Mouse (Mus musculus) right cerebral cortex, postnatal 36 days (tissue): ENCODE measurements around the gene Npy4r.

ENCODE experiments used
- DNase-seq, 2 experiments: peaks; one replicate each; pipeline ENCODE4 v3.0.0; 2022; ENCODE audit warnings: low spot score in 2 of 2, mixed read lengths in 1 of 2

The Npy4r gene

DNA sequence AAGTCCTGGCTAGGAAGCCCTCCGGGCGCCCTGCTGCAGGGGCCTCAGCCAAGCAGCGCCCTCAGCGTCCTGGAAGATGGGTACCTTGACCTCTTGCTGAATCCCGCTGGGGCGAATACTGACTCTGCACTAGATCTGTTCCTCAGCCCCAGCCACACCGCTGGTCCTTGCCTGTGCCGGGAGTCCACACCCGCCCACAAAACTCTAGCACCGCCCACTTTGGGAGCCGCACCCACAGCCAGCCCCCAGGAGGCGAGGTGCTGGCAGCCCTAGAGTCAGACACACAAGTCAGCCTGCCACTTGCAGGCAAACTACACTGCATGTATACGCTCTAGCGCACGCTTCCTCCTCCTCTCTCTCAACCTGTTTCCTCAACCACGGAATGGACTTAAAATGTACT is at the start of gene Npy4r:
Gene Npy4r, minus strand, starts transcription at position 148 of the 400 bp plus-strand sequence.
- DNase-seq, result no peak

DNA sequence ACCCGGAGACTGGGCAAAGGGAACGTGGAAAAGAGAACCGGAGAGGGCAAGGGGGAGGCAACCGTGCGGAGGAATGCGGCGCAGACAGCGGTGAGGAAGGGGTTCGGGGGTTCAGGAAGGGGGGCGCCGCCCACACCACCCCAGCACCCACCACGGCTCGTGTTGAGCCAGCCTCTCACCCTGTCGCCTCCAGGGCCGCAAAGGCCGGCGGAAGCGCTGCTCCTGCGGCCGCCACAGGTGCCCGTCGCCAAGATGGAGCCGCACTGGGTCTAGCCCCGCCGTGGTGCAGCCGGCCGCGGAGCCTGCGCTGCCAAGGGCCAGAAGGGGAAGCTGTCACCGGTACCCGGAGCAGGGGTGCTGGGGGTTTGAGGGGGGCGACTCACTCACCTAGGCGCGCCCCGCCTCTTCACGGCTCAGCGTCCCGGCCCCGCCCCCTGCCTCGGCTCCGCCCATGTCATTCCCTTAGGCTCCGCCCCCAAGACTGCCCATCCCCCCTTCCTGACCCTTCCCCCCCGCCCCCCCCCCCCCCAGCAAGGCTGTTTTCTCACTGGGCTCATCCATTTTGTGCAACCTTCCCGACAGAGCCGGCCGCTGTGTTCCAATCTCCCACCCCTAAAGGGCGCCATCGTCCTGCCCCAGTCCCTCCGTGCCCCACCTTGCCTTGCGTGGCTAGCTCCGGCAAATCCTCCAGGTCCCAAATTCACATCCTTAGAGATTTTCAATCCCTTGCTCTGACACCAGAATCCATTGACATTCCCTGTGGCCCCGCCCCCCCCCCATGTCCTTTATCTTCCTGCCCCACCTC is 49.1 kb upstream of the Npy4r start, which contains the start of gene Gprin2:
Gene Gprin2, minus strand, starts transcription at position 423 of the 805 bp plus-strand sequence.
- DNase-seq, result no peak

DNA sequence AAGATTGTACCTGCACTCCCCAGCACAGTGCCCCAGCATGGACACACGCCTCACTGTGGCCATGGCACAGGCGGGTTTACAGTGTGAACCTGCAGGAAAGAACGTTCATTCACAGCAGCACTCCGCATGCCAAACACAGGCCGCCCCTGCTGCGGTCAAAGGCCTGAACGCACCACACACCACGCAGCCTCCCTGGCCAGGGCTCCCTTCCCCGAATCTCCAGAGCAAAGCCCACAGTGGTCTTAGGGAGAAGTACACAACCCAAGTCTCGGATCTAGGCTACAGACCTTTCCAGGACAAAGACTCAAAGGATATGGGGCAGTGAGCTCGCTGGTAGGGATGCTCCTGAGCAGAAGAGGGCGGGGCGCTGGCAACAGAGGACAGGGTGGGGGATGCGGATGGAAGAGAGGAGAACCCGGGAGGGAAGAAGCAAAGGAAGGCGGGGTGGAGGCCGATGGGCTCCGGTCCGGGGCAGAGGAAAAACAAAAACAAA is 48.5 kb upstream of the Npy4r start:
- no peak for DNase-seq

GRCm38 (mm10) chr14:34196706-34197105 is 44.4 kb upstream of the Npy4r start:
- no peak for DNase-seq

DNA sequence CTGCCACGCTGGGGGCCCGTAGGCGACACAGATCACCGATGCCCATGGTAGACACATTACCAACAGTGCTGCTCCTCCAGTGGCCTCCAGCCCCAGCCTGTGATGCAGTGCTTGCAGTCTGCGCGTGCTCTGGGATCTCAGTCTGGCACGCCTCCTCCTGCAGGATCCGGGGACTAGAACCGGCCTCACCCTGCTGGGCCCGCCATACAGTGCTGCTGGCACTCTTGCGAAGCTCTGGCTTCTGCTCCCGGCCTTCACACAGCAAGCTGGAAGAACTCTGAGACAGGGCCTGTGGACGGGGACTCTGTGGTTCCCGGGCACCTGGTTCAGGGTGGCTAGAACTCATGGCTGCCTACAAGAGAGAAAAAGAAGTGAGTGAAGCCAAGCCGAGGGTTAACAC is 43.2 kb upstream of the Npy4r start:
- no peak for DNase-seq

DNA sequence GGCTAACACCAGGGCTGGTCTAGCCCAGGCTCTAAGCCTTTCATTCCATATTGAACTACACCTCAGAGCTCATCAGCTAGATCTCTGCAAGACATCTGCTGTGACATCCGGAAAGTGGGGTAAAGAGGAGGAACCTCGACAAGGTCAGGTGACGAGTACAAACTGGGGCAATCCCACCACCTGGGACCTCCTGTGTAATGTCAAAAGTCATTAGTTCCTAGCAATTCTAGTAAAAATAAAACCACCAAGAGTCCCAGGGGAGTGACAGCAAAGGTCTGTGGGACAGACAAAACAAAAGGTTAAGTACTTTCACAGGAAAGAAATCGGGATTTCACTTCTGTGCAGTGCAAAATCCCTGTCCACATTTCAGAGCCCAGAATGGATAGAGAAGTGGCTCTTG is 41.6 kb upstream of the Npy4r start:
- DNase-seq, result no peak

- DNase-seq, result no peak
Measured at GRCm38 (mm10) chr14:34190361-34190760, 38.1 kb upstream of the Npy4r start.

DNA sequence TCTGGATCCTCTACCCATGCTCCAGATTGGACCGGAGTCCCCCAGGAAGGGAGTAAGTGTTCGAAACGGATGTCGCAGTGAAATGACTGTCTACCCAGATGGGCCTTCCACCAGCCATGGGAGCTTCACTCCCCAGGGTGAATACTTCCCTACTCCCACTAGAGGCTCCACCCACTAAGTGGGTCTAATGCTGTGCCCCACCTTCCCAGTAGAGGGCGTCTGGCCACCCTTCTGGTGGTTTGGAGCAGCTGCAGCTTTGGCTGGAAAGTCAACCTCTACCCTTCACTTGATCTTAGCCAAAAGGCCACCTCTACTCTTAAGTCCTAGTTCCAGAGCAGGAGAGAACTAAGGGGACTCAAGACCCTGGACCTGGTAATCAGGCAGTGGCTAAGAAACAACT is 36.3 kb upstream of the Npy4r start:
- DNase-seq, result no peak

DNA sequence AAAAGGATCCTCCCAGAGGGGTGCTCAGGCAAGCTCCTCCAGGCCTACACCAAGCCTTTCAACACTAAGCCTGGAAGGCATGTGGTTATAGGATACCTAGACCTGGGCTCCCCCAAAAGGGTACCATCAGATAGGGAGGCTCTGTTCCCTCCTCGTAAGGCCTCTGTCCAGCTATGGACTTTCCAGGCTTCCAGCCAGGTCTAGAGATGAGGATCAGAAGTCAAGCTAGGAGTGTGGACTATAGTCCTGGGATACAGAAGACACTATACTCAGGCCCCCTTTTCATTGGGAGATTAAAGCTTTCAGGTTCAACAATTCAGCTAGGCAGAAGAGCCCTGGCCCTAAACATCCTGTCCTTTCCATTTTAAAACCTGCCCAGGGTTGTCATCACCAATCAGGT is 30.8 kb upstream of the Npy4r start:
- DNase-seq, result no peak

DNA sequence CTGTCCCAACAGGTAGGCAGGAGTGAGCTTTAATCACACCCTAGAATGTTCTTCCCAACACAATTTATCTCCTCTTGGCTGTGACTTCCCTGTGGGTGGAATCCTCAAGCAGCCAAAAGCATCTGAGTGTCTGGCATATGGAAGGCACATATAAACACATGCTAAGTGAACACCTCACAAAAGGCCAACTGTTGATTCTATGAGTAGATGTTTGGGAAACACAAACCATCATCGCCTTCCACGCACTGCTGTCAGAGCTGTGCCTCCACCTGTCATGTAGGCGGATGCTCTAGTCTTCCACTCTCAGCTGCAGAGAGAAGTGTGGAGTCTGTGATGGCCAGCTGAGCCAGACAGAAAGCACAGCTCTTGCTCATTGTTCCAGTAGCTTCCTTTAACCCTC is 27.1 kb upstream of the Npy4r start:
- peak; percentile 78 to 84 for DNase-seq

- no peak for DNase-seq
Measured at GRCm38 (mm10) chr14:34171107-34171506, 18.8 kb upstream of the Npy4r start.

DNA sequence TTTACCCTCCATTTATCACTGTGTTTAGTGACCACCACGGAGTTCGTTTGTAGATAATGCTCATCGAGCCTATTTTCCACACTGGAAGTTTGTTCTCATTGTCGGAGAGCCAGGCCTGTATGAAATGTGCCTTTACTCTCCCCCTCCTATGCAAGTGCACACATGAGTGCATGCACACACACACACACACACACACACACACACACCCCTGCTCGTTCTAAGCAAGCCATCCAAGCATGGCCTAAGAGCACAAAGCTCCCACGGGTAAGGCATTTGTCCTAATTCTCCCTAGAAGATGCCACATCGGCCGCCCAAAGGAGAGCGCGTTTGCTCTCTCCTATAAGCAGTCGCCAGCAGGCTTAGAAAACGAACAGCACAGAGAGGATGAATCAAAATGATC is 3.5 kb upstream of the Npy4r start:
- no peak for DNase-seq

- DNase-seq, result no peak
Measured at GRCm38 (mm10) chr14:34154601-34155337, 2.5 kb upstream of the Npy4r start.

DNA sequence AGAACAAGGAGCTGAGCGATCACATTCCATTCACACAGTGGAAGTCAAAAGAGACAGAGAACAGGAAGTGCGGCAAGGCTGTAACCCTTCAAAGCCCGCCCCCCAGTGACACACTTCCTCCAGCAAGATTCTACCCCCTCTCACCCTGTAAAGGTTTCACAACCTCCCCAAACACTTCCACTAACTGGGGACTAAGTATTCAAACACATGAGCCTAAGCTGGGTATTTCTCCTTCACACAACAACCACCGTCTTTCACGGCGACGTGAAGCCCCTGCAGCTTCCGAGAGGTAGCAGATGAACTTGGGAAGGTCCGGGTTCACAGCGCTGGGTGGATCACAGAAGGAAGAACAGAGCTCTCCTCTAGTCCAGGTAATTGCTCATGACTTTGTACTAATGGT is 9.4 kb downstream of the Npy4r start:
- DNase-seq, result no peak

DNA sequence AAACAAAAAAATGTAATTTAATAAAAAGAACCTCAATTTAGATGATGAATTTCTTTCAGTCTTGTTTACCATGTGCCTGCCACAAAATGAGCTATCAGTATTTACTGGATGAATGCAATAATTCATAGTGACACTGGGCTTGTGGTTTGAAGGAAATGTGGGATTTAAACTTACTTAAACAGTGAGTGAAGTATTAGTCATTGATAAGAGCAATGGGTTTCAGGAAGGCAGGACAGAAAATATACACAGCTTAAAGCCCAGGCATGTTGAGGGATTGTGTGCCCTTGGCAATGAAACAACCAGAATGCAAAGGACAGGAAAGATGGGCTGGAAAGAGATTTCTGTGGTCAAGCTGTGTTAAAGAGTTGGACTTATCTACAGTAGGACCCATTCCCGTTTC is 10.0 kb downstream of the Npy4r start:
- no peak for DNase-seq

DNA sequence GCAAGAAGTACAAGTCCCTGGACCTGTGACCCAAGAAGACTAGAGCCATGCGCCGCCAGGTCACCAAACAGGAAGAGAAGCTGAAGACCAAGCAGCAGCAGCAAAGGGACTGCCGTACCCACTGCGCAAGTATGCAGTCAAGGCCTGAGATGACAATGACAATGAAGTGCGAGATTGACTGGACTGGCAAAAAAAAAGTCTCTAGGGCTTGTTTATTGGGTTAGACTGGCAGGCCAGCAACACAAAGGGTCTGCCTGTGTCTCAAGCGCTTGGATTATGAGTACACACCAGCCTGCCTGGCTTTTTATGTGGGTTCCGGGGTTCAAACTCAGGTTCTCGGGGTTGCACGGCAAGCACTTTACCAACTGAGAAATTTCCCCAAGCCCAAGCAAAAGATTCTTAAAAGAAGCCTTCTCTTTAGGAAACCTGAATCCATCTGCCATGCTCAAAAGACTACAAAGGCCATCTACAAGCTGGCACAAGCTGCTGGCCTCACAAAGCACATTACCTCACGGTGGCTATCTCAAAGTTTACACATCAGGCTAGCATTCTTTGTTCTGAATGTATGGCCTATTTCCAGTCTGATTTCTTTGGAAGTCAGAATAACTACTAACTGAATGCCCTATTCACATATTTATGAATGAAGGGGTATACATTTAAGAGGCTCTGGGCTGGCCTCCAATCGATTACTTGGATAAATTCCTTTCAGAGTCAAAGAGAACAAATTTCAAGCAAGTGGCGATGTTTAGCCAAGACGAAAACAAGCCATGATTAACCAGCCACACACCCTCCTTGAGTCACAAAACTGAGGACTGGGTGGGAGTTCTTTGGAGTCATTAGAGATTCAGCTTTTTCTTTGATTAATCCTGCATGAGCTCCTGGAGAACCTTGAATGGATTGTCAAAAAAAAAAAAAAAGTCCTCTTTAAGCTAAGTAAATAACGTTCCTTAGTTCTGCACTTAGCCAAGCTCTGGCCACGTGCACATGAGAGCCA is 12.3 kb downstream of the Npy4r start:
- no peak for DNase-seq

DNA sequence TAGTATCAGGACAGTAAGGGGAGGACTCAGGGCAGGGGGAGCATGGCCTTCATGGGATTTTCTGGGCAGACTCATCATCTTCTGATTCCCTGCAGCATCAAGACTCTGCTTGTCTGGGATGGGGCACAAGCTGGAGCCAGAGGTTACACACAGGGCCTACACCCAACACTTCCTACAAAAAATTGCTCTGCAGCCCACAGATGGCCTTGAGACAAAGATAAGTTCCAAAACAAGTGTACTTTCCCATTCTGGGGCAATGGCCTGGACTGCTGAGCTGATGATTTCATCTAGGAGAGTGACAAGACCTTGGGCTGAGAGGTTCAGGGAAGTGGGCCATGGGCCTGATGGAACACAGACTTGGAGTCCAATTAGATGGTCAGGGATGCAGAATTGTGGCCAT is 16.9 kb downstream of the Npy4r start:
- DNase-seq, result no peak

DNA sequence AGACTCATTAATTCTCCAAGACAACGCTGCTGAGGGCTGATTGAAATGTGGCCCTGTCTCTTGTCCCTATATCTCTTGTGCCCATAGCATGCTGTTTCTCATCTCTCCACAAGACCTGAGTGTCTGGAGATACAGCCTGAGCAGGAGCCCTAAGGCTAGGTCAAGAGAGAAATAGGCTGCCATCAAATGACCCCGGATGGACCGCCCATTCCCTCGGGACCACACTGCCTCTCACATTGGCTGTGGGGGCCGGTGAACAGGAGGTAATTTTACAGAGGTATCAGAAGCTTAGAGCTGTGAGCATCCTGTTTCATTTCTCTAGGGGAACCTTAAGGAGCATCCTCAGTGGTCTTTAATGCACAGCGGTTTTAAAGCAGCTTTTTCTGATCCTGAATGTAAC is 21.1 kb downstream of the Npy4r start:
- no peak for DNase-seq

- DNase-seq, result no peak
Measured at GRCm38 (mm10) chr14:34121691-34122090, 30.6 kb downstream of the Npy4r start.

DNA sequence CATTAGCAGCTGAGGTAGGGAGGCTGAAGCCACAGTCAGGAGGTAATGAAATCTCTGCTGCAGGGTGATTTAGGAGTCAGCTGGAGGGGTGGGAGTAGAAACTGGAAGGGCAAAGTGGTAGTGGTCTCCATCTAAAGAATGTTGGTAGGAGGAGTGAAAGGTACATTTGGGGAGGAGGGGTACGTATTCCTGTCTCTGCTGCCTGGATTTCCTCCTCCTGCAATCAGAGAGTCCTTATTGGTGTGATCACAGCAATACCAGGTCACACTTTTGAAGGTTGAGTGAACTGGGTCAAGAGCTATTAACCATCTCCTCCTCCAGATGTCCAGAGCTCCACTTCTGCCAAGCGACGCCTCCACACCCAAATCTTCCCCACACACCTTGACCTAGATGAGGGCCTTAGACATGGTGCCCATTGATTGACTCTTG is 31.4 kb downstream of the Npy4r start:
- no peak for DNase-seq

- no peak for DNase-seq
Measured at GRCm38 (mm10) chr14:34120016-34120910, 32.0 kb downstream of the Npy4r start.
